Mouse (Mus musculus): ENCODE data around the gene Slc12a9.

- TF ChIP-seq GATA1 (IDR thresholded peaks at IDR 0.05; ENCODE audit: borderline replicate concordance, low read length): no peak
- TF ChIP-seq FLI1 (IDR thresholded peaks at IDR 0.05; ENCODE audit: low read length): no peak
Observed at GRCm38 (mm10) chr5:137340222-137340621, 6.8 kb upstream of the Slc12a9 start.
